Mouse (Mus musculus) MEL (cell line): ENCODE measurements around the gene 2210011C24Rik.

Experiments used
- CTCF ChIP-seq, 3 experiments: IDR thresholded peaks in 2 of 3; conservative IDR thresholded peaks in 1 of 3; 2 replicates each; pipeline ENCODE4 v1.5.1; 2011 to 2012; ENCODE audit warnings: low read length in 3 of 3, low read depth in 2 of 3, mild to moderate bottlenecking in 2 of 3, improper control_type of control experiment in 1 of 3, inconsistent platforms in 1 of 3, mixed read lengths in 1 of 3, moderate library complexity in 1 of 3; ENCODE audit not compliant: control insufficient read depth in 1 of 3, insufficient read depth in 1 of 3, poor library complexity in 1 of 3, severe bottlenecking in 1 of 3
- ELF1 ChIP-seq: IDR thresholded peaks from 2 replicates; pipeline ENCODE4 v1.6.1; 2014; ENCODE audit warnings: low read depth, mild to moderate bottlenecking, inconsistent platforms, low read length, improper control_type of control experiment, moderate library complexity
- EP300 ChIP-seq, 2 experiments: IDR thresholded peaks; 2 replicates each; pipeline ENCODE4 v1.6.1; 2011; ENCODE audit warnings: improper control_type of control experiment in 2 of 2, low read length in 2 of 2, low read depth in 1 of 2, mild to moderate bottlenecking in 1 of 2
- ETS1 ChIP-seq: IDR thresholded peaks from 2 replicates; pipeline ENCODE4 v1.6.1; 2012; ENCODE audit warnings: low read depth, mild to moderate bottlenecking, inconsistent platforms, low read length, improper control_type of control experiment, moderate library complexity
- HCFC1 ChIP-seq: IDR thresholded peaks from 2 replicates; pipeline ENCODE4 v1.6.1; 2012; ENCODE audit warnings: low read depth, mild to moderate bottlenecking, inconsistent platforms, low read length, improper control_type of control experiment, moderate library complexity
- MAFK ChIP-seq: IDR thresholded peaks from 2 replicates; pipeline ENCODE4 v1.6.1; 2011; ENCODE audit warnings: low read depth, mild to moderate bottlenecking, low read length, improper control_type of control experiment, borderline replicate concordance
- MAZ ChIP-seq: IDR thresholded peaks from 2 replicates; pipeline ENCODE4 v1.6.1; 2012; ENCODE audit warnings: low read depth, mild to moderate bottlenecking, inconsistent platforms, low read length, improper control_type of control experiment
- POLR2A ChIP-seq, 2 experiments: IDR thresholded peaks; 2 replicates each; pipeline ENCODE4 v1.6.1; 2011 to 2012; ENCODE audit warnings: low read length in 2 of 2, mild to moderate bottlenecking in 2 of 2, control low read depth in 1 of 2, improper control_type of control experiment in 1 of 2, low read depth in 1 of 2, moderate library complexity in 1 of 2; ENCODE audit not compliant: control insufficient read depth in 1 of 2, insufficient read depth in 1 of 2, poor library complexity in 1 of 2
- POLR2AphosphoS2 ChIP-seq: IDR thresholded peaks from 2 replicates; pipeline ENCODE4 v1.6.1; 2011; ENCODE audit warnings: low read length, improper control_type of control experiment
- POLR2AphosphoS5 ChIP-seq: IDR thresholded peaks from 2 replicates; pipeline ENCODE4 v1.6.1; 2012; ENCODE audit warnings: low read depth, borderline replicate concordance, mild to moderate bottlenecking, inconsistent platforms, low read length, moderate library complexity, mixed read lengths
- RCOR1 ChIP-seq: IDR thresholded peaks from 2 replicates; pipeline ENCODE4 v1.6.1; 2012; ENCODE audit warnings: low read depth, mild to moderate bottlenecking, inconsistent platforms, low read length, improper control_type of control experiment
- TBP ChIP-seq: IDR thresholded peaks from 2 replicates; pipeline ENCODE4 v1.8.0; 2011; ENCODE audit warnings: low read depth, low read length, improper control_type of control experiment
- UBTF ChIP-seq: IDR thresholded peaks from 2 replicates; pipeline ENCODE4 v1.6.1; 2012; ENCODE audit warnings: low read depth, mild to moderate bottlenecking, inconsistent platforms, low read length, improper control_type of control experiment, moderate library complexity, borderline replicate concordance; ENCODE audit not compliant: insufficient read depth
- ZC3H11A ChIP-seq: IDR thresholded peaks from 2 replicates; pipeline ENCODE4 v1.6.1; 2012; ENCODE audit warnings: low read depth, mild to moderate bottlenecking, inconsistent platforms, low read length, improper control_type of control experiment

DNA sequence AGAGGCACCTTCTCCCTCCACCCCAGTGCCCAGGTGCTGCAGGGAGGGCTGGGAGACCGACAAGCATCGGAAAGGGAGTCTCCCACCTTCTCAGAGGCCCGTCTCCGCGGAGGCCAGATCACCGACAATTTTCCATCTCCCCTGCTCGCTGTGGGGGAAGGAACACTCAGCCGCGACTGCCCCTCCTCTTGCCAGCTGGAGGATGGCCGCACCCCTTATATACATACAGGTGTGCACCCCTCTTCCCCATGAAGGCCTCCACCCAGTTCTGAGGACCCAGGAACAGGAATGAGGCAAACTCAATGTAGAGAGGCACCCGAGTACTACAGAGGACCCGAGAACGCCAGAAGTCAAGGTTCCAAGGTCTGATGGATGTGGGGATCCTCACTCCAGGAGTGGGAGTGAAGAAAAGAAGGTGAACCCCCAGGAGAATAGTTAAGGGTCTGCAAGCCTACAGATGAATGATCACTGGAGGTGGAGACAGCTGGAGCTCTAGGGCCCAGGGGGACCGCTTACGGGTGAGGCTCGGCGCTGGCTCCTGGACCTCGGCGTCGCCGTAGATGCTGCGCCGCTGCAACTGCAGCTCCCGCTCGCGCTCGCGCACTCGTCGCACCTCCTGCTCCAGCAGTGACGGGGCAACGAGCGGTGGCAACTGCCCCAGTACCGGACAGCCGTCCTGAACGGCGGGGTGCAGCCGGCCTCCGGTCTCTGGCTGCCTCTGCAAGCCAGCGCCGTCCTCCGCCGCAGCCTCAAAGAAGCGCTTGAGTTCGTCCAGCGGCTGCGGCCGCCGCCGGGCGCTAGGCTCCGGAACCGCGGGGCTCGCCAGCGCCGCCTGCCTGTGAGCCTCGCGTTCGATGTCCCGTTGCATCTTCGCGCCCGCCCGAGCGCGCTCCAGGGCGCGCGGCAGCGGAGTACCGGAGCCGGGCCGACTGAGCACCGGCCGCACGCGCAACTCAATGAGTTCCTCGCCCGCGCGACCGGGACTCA lies 1.1 kb downstream of the 2210011C24Rik start:
- no peak for TF ChIP-seq ZC3H11A
- TF ChIP-seq HCFC1, result no peak
- TF ChIP-seq CTCF (IDR thresholded peaks at IDR 0.05 in 2 of 3, conservative IDR thresholded peaks at IDR 0.05 in 1 of 3; ENCODE audit: control insufficient read depth in 1 of 3, insufficient read depth in 1 of 3, low read depth in 2 of 3, low read length in 3 of 3, poor library complexity in 1 of 3, severe bottlenecking in 1 of 3), result no peak
- TF ChIP-seq POLR2A (IDR thresholded peaks at IDR 0.05; ENCODE audit: control insufficient read depth in 1 of 2, insufficient read depth in 1 of 2, low read depth in 1 of 2, low read length in 2 of 2, poor library complexity in 1 of 2), result no peak
- TF ChIP-seq RCOR1, result no peak
- TF ChIP-seq TBP, result no peak
- no peak for TF ChIP-seq EP300 (IDR thresholded peaks at IDR 0.05; ENCODE audit: low read depth in 1 of 2, low read length in 2 of 2)
- no peak for TF ChIP-seq POLR2AphosphoS2
- TF ChIP-seq UBTF, result no peak
- TF ChIP-seq MAZ, result no peak
- no peak for TF ChIP-seq MAFK
- TF ChIP-seq POLR2AphosphoS5, result no peak
- TF ChIP-seq ETS1, result no peak
- no peak for TF ChIP-seq ELF1
